Mouse (Mus musculus) intestine, embryonic 16.5 days (tissue): ENCODE results near the gene Cybc1. TPM values are rescaled to one million over a fixed set of nuclear protein-coding genes. Genes with fewer than 3 reads are reported as not detected.

Experiments used
- ATAC-seq: fragments of 200-750 bp; cut with Nextera tagmentation; 2 replicates; pipeline ENCODE4 v1.8.0; 2017; ENCODE audit warnings: moderate TSS enrichment, moderate library complexity
- H3K27ac ChIP-seq: fragments of 300-500 bp; sonication (generic); 2 replicates; pipeline ENCODE4 v1.5.1; 2014; ENCODE audit warnings: mild to moderate bottlenecking, low read length
- H3K27me3 ChIP-seq: fragments of 300-500 bp; sonication (generic); replicated peaks from 2 replicates; pipeline ENCODE4 v1.6.1; 2014; ENCODE audit warnings: low read length, control low read depth, mixed read lengths; ENCODE audit not compliant: control insufficient read depth, insufficient read depth
- H3K36me3 ChIP-seq: fragments of 300-500 bp; sonication (generic); 2 replicates; pipeline ENCODE4 v1.6.1; 2014; ENCODE audit warnings: low read length, control low read depth; ENCODE audit not compliant: control insufficient read depth, insufficient read depth
- H3K4me1 ChIP-seq: fragments of 300-500 bp; sonication (generic); 2 replicates; pipeline ENCODE4 v1.6.1; 2014; ENCODE audit warnings: low read length, control low read depth, mixed read lengths; ENCODE audit not compliant: control insufficient read depth, insufficient read depth
- H3K4me2 ChIP-seq: fragments of 300-500 bp; sonication (generic); 2 replicates; pipeline ENCODE4 v1.6.1; 2014; ENCODE audit warnings: low read depth, low read length, control low read depth
- H3K4me3 ChIP-seq: fragments of 300-500 bp; sonication (generic); 2 replicates; pipeline ENCODE4 v1.5.1; 2014; ENCODE audit warnings: mild to moderate bottlenecking, low read length
- H3K9ac ChIP-seq: fragments of 300-500 bp; sonication (generic); 2 replicates; pipeline ENCODE4 v1.6.1; 2014; ENCODE audit warnings: low read depth, low read length
- H3K9me3 ChIP-seq: fragments of 300-500 bp; sonication (generic); 2 replicates; pipeline ENCODE4 v1.6.1; 2016; ENCODE audit warnings: low read length, control low read depth; ENCODE audit not compliant: control insufficient read depth
- WGBS: fragments of 180-500 bp; shearing (Covaris S2); extraction: QIAGEN DNeasy Blood & Tissue Kit; methylation state at CpG from one replicate; pipeline ENCODE4 v1.1.7; 2014; 5-methylcytosine and 5-hydroxymethylcytosine counted together
- polyA plus RNA-seq: library from polyadenylated mRNA; unstranded; fragments of >200 nt; fragmentation: Nextera tagmentation; extraction: Ambion mirVana; gene quantifications from 2 replicates; pipeline ENCODE4 v1.2.1, GENCODE M21; 2015

Cybc1 gene
- polyA plus RNA-seq, 1 experiment from 2014 or later, result 36.5 TPM

GRCm38 (mm10) chr11:121237345-121238128, 8.4 kb upstream of the Cybc1 start:
- no peaks in the 10 kb centered on the region for H3K9me3 ChIP-seq
- peaks cover 13% of the 10 kb centered on the region for H3K4me1 ChIP-seq
- H3K36me3 ChIP-seq, result no peaks in the 10 kb centered on the region
- peak overlapping the region; percentile 81 for H3K4me3 ChIP-seq
- H3K27ac ChIP-seq, result peak overlapping the region; percentile 96
- no peaks in the 10 kb centered on the region for H3K27me3 ChIP-seq
- peak overlapping the region; percentile 61 for H3K4me2 ChIP-seq
- peak overlapping the region; percentile 85 for H3K9ac ChIP-seq
- 3% methylated on average over 28 of the region's 28 CpGs for WGBS
- ATAC-seq, result peak; percentile 54

- peak; percentile 98 for ATAC-seq
- WGBS, result under 1% methylated on average over 50 of the region's 50 CpGs
Observed at GRCm38 (mm10) chr11:121236564-121237344, 7.6 kb upstream of the Cybc1 start, which contains the start of gene Narf. Gene Narf (plus strand): TSS chr11:121237253.

DNA sequence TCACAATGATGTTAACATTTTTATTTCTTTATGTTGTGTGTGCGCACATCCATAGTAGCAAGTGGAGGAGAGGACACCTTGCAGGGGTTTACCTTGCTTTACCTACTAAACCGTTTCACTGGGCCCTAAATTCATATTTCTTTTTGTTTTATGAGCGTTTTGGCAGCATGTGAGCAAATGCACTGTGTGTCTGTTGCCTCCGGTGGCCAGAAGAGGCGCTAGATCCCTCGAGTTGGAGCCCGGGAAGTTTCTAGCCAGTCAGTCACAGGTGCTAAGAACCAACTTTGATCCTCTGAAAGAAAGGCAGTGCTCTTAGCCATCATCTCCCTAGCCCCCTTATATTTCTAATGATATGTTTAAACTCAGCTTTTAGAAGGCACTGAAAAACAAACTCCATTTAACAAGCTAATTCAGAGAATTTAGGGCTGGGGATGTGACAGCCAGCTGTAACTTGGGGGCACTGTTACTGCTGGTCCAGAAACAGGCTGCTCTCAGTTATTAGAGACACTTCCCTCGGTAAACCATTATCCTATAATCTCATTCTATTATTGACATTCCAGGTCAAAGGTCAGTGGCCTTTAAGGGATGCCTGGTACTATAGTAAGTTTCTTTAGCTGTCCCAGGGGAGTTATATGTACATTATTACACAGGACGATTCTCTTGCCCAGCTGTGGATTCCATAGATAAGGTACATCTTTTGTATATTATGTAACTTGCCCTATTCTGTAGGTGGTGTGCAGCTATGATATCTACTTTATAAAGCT, 6.5 kb upstream of the Cybc1 start:
- ATAC-seq, result no peak
- no peaks in the 10 kb centered on the region for H3K36me3 ChIP-seq
- H3K9ac ChIP-seq, result no peak overlapping the region
- H3K4me2 ChIP-seq, result peak overlapping the region; percentile 55
- peak overlapping the region; percentile 100 for H3K27ac ChIP-seq
- peak overlapping the region; percentile 81; the same call in 1 of the 2 replicates for H3K4me3 ChIP-seq
- 22% methylated on average over 9 of the region's 9 CpGs for WGBS
- H3K27me3 ChIP-seq, result no peaks in the 10 kb centered on the region
- no peaks in the 10 kb centered on the region for H3K9me3 ChIP-seq
- peaks cover 13% of the 10 kb centered on the region for H3K4me1 ChIP-seq

More at GRCm38 (mm10) chr11:121236564-121237344, 7.6 kb upstream of the Cybc1 start, which contains the start of gene Narf:
- Histone ChIP-seq H3K9ac (peak within 1 kb of the TSS; percentile 90), H3K27me3 (no peaks in the 10 kb centered on the region), H3K4me3 (peak within 1 kb of the TSS; percentile 81), H3K9me3 (no peaks in the 10 kb centered on the region), H3K36me3 (no peaks in the 10 kb centered on the region), H3K4me2 (peak within 1 kb of the TSS; percentile 61), H3K4me1 (peaks cover 13% of the 10 kb centered on the region), H3K27ac (peak within 1 kb of the TSS; percentile 100)

GRCm38 (mm10) chr11:121232706-121233105, 3.6 kb upstream of the Cybc1 start:
- H3K9me3 ChIP-seq, result no peaks in the 10 kb centered on the region
- ATAC-seq, result no peak
- 27% methylated on average over 4 of the region's 4 CpGs for WGBS
- no peak overlapping the region for H3K4me2 ChIP-seq
- H3K9ac ChIP-seq, result no peak overlapping the region
- no peak overlapping the region for H3K27ac ChIP-seq
- H3K36me3 ChIP-seq, result no peaks in the 10 kb centered on the region
- peaks cover 12% of the 10 kb centered on the region for H3K4me1 ChIP-seq
- no peaks in the 10 kb centered on the region for H3K27me3 ChIP-seq
- H3K4me3 ChIP-seq, result no peak overlapping the region

DNA sequence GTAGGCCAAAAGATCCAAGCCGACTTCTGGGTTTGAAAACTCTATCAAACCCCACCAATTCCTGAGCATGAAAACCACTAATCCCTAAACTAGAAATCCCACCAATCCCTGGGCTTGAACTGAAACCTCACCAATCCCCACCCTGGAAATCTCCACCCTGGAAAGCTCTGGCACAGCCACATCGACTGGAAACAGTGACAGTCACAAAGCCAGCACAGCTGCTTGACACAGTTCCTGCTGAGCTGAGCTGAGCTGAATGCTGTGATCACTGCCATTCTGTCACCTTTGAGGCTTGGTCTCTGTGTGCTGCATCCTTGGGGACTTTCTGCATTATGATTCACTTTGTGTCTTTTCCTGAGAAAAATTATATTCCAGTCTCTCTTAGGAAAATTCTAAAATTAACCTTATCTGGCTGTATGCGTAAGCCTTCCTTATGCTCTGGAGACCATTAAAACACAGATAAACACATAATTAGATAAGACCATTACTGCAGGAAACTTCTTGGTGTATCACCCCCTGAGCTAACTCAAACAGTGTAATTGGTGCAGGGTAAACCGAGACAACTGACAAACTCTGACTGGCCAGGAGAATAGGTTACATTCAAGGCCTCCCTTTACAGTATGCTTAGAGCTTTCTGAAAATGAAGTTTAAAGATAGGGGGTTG, 2.6 kb upstream of the Cybc1 start:
- Histone ChIP-seq H3K4me1 (peaks cover 18% of the 10 kb centered on the region), H3K4me3 (no peak overlapping the region), H3K9ac (no peak overlapping the region), H3K27ac (peak overlapping the region; percentile 68), H3K27me3 (no peaks in the 10 kb centered on the region), H3K4me2 (no peak overlapping the region), H3K36me3 (no peaks in the 10 kb centered on the region), H3K9me3 (no peaks in the 10 kb centered on the region)
- ATAC-seq, result no peak
- WGBS, result 47% methylated on average over 4 of the region's 4 CpGs

DNA sequence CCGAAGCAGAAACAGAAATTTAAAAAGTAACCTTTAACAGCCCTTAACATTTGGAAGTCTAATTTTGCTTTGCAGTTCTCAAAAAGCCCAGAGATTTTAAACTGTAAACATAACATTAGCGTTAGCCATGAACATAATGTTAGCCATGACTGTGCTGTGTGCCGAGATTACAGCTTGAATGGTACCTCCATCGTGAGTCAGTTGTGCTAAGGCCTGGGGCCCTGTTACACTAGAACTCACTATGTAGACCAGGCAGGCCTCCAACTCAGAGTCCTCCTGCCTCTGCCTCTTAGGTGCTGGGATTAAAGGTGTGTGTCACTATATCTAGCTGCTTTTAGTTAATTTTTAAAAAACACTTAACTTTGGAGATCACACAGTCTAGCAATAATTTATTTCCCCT, 2.1 kb upstream of the Cybc1 start:
- H3K4me2 ChIP-seq, result no peak overlapping the region
- no peaks in the 10 kb centered on the region for H3K27me3 ChIP-seq
- no peak overlapping the region for H3K4me3 ChIP-seq
- no peak for ATAC-seq
- H3K9ac ChIP-seq, result no peak overlapping the region
- H3K4me1 ChIP-seq, result peaks cover 19% of the 10 kb centered on the region
- 71% methylated on average over 4 of the region's 4 CpGs for WGBS
- no peaks in the 10 kb centered on the region for H3K9me3 ChIP-seq
- no peaks in the 10 kb centered on the region for H3K36me3 ChIP-seq
- no peak overlapping the region; the same call in 1 of the 2 replicates for H3K27ac ChIP-seq

GRCm38 (mm10) chr11:121228129-121229017, 749 bp downstream of the Cybc1 start:
- peaks cover 14% of the 10 kb centered on the region for H3K36me3 ChIP-seq
- peak overlapping the region; percentile 61 for H3K27ac ChIP-seq
- H3K4me3 ChIP-seq, result peak overlapping the region; percentile 65
- peak overlapping the region; percentile 75 for H3K4me2 ChIP-seq
- WGBS, result 20% methylated on average over 21 of the region's 21 CpGs
- H3K4me1 ChIP-seq, result peaks cover 13% of the 10 kb centered on the region
- peak overlapping the region; percentile 72 for H3K9ac ChIP-seq
- no peak; the same call in 1 of the 2 replicates for ATAC-seq
- H3K9me3 ChIP-seq, result no peaks in the 10 kb centered on the region
- no peaks in the 10 kb centered on the region for H3K27me3 ChIP-seq

GRCm38 (mm10) chr11:121221321-121222010, 7.7 kb downstream of the Cybc1 start:
- no peak overlapping the region for H3K4me2 ChIP-seq
- WGBS, result 89% methylated on average over 6 of the region's 6 CpGs
- H3K9me3 ChIP-seq, result no peaks in the 10 kb centered on the region
- H3K4me3 ChIP-seq, result no peak overlapping the region
- H3K9ac ChIP-seq, result no peak overlapping the region
- ATAC-seq, result no peak
- H3K27me3 ChIP-seq, result no peaks in the 10 kb centered on the region
- H3K36me3 ChIP-seq, result peaks cover 35% of the 10 kb centered on the region
- 0 out of 2 replicates have a peak, but pooled peaks cover 3% of the 10 kb centered on the region for H3K4me1 ChIP-seq
- no peak overlapping the region for H3K27ac ChIP-seq
